Mouse (Mus musculus): ENCODE results near the gene Etfrf1. TPM values are rescaled to one million over a fixed set of nuclear protein-coding genes. Genes with fewer than 3 reads are reported as not detected.

Gene Etfrf1
- polyA plus RNA-seq (2016; fragmentation: Nextera tagmentation; extraction: Ambion mirVana) = 27.6 and 29.8 TPM in 2 replicates

- DNase-seq (ENCODE audit: low spot score) = peak; percentile 100
- Histone ChIP-seq H3K36me3 (replicated peaks) (peaks cover 4% of the 10 kb centered on the region; the same call in 1 of the 2 replicates), H3K27ac (replicated peaks) (peak within 1 kb of the TSS; percentile 95), H3K4me1 (peaks cover 19% of the 10 kb centered on the region), H3K27me3 (replicated peaks; ENCODE audit: low read depth, poor library complexity, severe bottlenecking) (no peaks in the 10 kb centered on the region), H3K4me3 (peak within 1 kb of the TSS; percentile 82), H3K9me3 (no peaks in the 10 kb centered on the region)
- WGBS = under 1% methylated on average over 36 of the region's 36 CpGs
Measured at GRCm38 (mm10) chr6:145210816-145211338, at the start of gene Etfrf1, which contains the start of gene Casc1. TSS of gene Etfrf1 (plus strand) at chr6:145211134. TSS of gene Casc1 (minus strand) at chr6:145211005.

DNA sequence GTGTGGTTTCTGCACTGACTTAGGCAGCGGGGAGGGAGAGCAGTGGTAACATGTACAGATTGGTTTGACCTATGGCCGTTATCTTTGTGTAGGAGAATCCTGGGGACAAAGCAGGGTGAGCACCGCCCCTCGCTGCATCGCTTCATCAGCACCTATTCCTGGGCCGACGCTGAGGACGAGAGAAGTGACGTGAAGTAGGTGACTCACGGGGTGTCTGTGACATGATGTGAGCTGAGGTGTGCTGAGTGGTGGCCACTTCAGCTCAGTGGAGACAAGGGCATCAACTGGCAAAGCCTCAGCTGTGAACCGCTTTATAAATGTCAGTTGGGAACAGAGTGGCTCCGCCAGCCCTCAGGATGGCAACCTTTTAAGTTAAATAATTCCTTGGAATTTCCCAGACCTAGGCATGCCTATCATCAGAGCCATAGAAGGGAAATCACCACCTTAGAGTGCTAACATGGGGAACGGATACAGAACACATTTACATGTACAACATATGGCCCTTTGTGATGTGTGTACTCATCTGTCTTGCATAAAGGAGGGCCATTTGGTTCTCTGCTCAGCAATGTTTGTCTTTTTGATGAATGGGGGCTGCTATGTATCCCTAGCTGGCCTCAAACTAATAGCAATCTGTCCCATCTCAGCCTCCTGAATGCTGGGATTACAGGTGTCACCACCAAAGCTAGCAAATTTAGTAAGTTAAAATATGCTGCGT lies 38.9 kb upstream of the Etfrf1 start:
- H3K27me3 ChIP-seq (replicated peaks; ENCODE audit: low read depth, poor library complexity, severe bottlenecking) = peaks cover 50% of the 10 kb centered on the region
- no peaks in the 10 kb centered on the region for H3K36me3 ChIP-seq (replicated peaks)
- H3K27ac ChIP-seq (replicated peaks) = no peak overlapping the region
- 84% methylated on average over 14 of the region's 14 CpGs for WGBS
- H3K9me3 ChIP-seq = no peaks in the 10 kb centered on the region
- no peak for DNase-seq (ENCODE audit: low spot score)
- H3K4me3 ChIP-seq = no peak overlapping the region
- peaks cover 41% of the 10 kb centered on the region for H3K4me1 ChIP-seq

GRCm38 (mm10) chr6:145173781-145174191 lies 37.1 kb upstream of the Etfrf1 start:
- peak overlapping the region; percentile 70 for H3K27ac ChIP-seq (replicated peaks)
- 4% methylated on average over 11 of the region's 11 CpGs for WGBS
- DNase-seq (ENCODE audit: low spot score) = peak; percentile 74
- H3K4me1 ChIP-seq = peaks cover 48% of the 10 kb centered on the region
- no peaks in the 10 kb centered on the region for H3K9me3 ChIP-seq
- H3K27me3 ChIP-seq (replicated peaks; ENCODE audit: low read depth, poor library complexity, severe bottlenecking) = peaks cover 64% of the 10 kb centered on the region
- H3K36me3 ChIP-seq (replicated peaks) = no peaks in the 10 kb centered on the region
- H3K4me3 ChIP-seq = peak overlapping the region; percentile 37

GRCm38 (mm10) chr6:145175571-145175981 lies 35.4 kb upstream of the Etfrf1 start:
- no peak for DNase-seq (ENCODE audit: low spot score)
- H3K27me3 ChIP-seq (replicated peaks; ENCODE audit: low read depth, poor library complexity, severe bottlenecking) = peaks cover 66% of the 10 kb centered on the region

DNA sequence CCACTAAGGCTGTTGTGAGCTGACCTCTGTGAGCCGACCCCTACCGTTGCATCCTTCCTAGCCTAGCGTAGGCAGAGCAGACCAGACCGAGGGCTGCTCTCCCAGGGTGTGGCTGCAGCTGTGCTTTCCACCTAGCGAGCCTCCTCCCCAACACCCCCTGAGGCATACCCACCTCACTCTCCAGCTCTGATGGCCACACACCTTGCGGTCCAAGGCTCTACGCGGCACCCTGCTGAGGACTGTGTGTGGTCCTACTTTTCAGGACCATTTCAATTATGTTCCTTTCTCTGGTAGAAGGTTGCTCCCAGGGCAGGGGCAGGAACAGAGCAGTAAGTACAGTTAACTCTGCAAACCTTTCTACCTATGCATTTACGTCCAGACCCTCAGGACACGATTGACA lies 34.5 kb upstream of the Etfrf1 start:
- H3K4me1 ChIP-seq = peaks cover 53% of the 10 kb centered on the region
- peaks cover 65% of the 10 kb centered on the region for H3K27me3 ChIP-seq (replicated peaks; ENCODE audit: low read depth, poor library complexity, severe bottlenecking)
- no peak for DNase-seq (ENCODE audit: low spot score)
- no peaks in the 10 kb centered on the region for H3K36me3 ChIP-seq (replicated peaks)
- H3K4me3 ChIP-seq = no peak overlapping the region
- H3K9me3 ChIP-seq = no peaks in the 10 kb centered on the region
- no peak overlapping the region for H3K27ac ChIP-seq (replicated peaks)
- 45% methylated on average over 10 of the region's 10 CpGs for WGBS

More at GRCm38 (mm10) chr6:145175571-145175981, 35.4 kb upstream of the Etfrf1 start:
- H3K4me1 ChIP-seq = peaks cover 53% of the 10 kb centered on the region
- no peak overlapping the region for H3K4me3 ChIP-seq
- no peaks in the 10 kb centered on the region for H3K9me3 ChIP-seq
- 36% methylated on average over 9 of the region's 9 CpGs for WGBS
- H3K36me3 ChIP-seq (replicated peaks) = no peaks in the 10 kb centered on the region
- no peak overlapping the region for H3K27ac ChIP-seq (replicated peaks)

GRCm38 (mm10) chr6:145179665-145180064 lies 31.3 kb upstream of the Etfrf1 start:
- WGBS = 28% methylated on average over 6 of the region's 6 CpGs
- Histone ChIP-seq H3K4me1 (peaks cover 31% of the 10 kb centered on the region), H3K27ac (replicated peaks) (no peak overlapping the region), H3K36me3 (replicated peaks) (no peaks in the 10 kb centered on the region), H3K9me3 (no peaks in the 10 kb centered on the region), H3K4me3 (no peak overlapping the region), H3K27me3 (replicated peaks; ENCODE audit: low read depth, poor library complexity, severe bottlenecking) (peaks cover 42% of the 10 kb centered on the region)
- DNase-seq (ENCODE audit: low spot score) = peak; percentile 72

- DNase-seq (ENCODE audit: low spot score) = no peak
- peaks cover 12% of the 10 kb centered on the region; the same call in 1 of the 2 replicates for H3K4me1 ChIP-seq
- H3K27ac ChIP-seq (replicated peaks) = no peak overlapping the region
- WGBS = 79% methylated on average over 8 of the region's 8 CpGs
- no peaks in the 10 kb centered on the region for H3K9me3 ChIP-seq
- no peak overlapping the region for H3K4me3 ChIP-seq
- H3K27me3 ChIP-seq (replicated peaks; ENCODE audit: low read depth, poor library complexity, severe bottlenecking) = peaks cover 18% of the 10 kb centered on the region
- no peaks in the 10 kb centered on the region for H3K36me3 ChIP-seq (replicated peaks)
Measured at GRCm38 (mm10) chr6:145182044-145182443, 28.9 kb upstream of the Etfrf1 start.

DNA sequence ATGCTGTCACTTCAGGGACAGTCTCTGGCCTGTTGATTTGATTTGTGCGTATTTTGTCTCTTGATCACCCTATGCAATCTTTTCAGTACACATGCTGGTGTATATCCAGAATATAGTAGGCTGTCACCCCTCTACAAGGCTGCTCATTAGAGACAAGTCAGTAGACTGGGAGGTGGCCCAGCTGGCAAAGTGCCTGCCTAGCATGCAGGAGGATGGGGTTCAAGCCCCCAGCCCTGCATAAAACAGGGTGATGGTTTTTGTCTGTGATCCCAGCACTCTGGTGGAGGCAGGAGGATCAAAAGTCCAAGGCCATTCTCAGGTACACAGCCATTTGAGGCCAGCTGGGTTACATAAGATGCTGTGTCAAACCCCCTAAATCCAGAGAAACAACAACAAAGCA lies 24.8 kb upstream of the Etfrf1 start:
- Histone ChIP-seq H3K27ac (replicated peaks) (no peak overlapping the region), H3K27me3 (replicated peaks; ENCODE audit: low read depth, poor library complexity, severe bottlenecking) (no peaks in the 10 kb centered on the region), H3K4me3 (no peak overlapping the region), H3K4me1 (no peaks in the 10 kb centered on the region), H3K36me3 (replicated peaks) (no peaks in the 10 kb centered on the region), H3K9me3 (no peaks in the 10 kb centered on the region)
- no peak for DNase-seq (ENCODE audit: low spot score)
- WGBS = 90% methylated on average over 1 of the region's 1 CpGs

DNA sequence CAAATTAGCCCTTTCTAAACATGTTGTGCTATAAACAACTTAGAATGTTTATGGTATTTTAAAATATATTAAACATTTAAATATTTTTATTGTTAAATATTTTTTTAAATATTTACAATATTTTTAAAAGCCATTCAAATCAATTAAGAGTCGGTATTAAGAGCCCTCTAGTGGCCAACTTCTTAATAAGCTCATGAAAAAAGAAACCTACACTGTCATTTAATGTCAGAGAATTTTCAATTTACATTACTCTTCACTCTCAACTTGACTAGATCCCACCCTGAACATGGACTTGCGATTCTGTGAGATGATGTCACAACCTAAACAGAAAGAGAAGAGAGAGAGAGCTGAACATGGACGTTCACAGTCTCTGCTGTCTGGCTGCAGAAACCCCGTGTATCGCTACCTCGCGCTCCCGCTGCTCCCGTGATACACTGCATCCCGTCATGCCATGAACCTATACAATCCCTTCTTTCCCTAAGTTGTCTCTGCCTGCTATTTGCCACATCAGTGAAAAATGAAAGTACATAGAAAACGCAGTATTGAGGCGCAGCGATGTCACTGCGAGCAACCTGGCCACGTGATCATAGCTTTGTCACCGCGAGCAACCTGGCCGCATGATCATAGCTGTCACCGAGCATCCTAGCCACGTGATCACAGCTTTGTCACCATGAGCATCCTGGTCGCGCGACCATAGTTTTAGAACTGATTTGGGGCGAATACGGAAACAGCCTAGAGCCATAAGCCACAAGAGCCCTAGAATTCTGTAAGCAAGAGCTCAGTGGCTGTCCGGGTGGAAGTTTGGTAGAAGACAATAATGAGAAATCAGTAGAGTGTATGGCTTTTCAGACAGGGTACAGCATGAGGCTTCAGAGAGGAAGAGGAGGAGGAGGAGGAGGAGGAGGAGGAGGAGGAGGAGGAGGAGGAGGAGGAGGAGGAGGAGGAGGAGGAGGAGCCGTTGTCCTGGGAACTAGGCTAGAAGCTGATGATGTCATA lies 23.5 kb upstream of the Etfrf1 start:
- Histone ChIP-seq H3K4me3 (peak overlapping the region; percentile 43), H3K4me1 (no peaks in the 10 kb centered on the region), H3K9me3 (no peaks in the 10 kb centered on the region), H3K36me3 (replicated peaks) (no peaks in the 10 kb centered on the region), H3K27ac (replicated peaks) (no peak overlapping the region), H3K27me3 (replicated peaks; ENCODE audit: low read depth, poor library complexity, severe bottlenecking) (no peaks in the 10 kb centered on the region)
- peak; percentile 43 for DNase-seq (ENCODE audit: low spot score)
- WGBS = 58% methylated on average over 27 of the region's 27 CpGs

DNA sequence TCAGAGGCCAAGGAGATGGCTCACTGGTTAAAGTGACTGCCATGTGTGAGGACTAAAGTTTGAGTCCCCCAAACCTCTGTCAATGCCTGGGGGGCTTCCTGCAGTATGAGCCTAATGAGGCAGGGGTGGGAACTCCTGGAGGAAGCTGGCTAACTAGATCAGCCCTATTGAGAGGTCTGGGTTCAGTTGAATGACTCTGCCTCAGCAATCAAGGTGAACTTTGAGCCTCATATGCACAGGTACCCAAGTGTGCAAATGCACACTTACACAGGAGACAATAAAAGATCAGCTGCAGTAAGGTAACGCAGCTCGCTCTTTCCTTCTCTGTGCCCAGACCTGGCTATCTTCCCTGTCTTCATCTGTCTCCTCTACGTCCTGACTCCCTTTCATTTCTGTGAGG lies 17.9 kb upstream of the Etfrf1 start:
- Histone ChIP-seq H3K9me3 (no peaks in the 10 kb centered on the region), H3K4me1 (no peaks in the 10 kb centered on the region), H3K4me3 (no peak overlapping the region), H3K27ac (replicated peaks) (no peak overlapping the region), H3K36me3 (replicated peaks) (no peaks in the 10 kb centered on the region), H3K27me3 (replicated peaks; ENCODE audit: low read depth, poor library complexity, severe bottlenecking) (no peaks in the 10 kb centered on the region)
- DNase-seq (ENCODE audit: low spot score) = no peak
- 90% methylated on average over 3 of the region's 3 CpGs for WGBS

DNA sequence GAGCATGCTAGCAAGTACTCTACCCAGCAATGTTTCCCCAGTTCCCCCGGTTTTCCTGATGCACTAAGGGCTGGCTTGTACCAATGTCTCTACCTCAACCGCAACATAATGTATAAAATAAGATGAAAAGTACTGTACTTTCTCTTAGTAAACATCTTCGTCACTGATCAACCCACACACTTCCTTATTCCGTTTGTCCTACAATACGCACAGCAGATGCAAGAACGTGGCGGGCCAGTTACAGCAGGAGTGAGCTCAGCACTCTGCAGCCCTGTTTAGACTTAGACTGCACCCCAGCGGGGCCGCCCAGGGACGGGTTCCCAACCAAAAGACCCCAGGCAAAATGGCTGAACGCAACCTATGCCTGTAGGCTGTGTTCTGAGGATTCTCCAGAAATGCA lies 17.5 kb upstream of the Etfrf1 start:
- Histone ChIP-seq H3K27me3 (replicated peaks; ENCODE audit: low read depth, poor library complexity, severe bottlenecking) (no peaks in the 10 kb centered on the region), H3K36me3 (replicated peaks) (no peaks in the 10 kb centered on the region), H3K9me3 (no peaks in the 10 kb centered on the region), H3K4me3 (no peak overlapping the region), H3K27ac (replicated peaks) (no peak overlapping the region), H3K4me1 (no peaks in the 10 kb centered on the region)
- 83% methylated on average over 11 of the region's 11 CpGs for WGBS
- no peak for DNase-seq (ENCODE audit: low spot score)

DNA sequence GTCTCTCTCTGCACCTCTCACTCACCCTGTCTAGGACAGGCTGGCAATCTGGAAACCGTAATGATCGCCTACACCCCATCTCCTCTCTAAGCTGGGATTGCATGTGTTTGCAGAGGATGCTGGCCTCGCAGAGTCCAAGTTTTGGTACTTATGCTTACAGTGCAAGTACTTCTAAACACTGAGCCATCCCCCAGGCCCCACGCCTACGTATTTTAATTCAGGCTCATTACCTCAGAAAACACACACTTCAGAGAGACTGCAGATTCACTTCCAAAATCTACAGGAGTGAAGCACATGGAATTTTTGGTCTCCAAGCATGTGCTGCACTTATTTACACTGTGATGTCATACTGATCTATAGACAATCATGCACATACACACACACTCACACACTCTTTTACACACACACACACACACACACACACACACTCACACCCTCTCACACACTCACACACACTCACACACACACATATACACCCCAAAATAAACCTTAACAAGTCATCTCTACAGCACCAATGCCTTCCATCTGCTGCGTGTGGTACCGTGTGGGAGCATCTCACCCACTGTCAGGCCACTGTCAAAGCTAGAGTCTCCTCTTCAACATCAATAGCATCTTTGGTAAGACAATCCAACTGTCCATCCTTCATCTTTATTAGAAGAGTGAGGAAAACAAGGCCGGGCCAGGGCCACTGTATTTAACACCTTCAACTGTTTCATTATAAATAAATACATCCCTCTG lies 12.8 kb upstream of the Etfrf1 start:
- H3K27me3 ChIP-seq (replicated peaks; ENCODE audit: low read depth, poor library complexity, severe bottlenecking) = no peaks in the 10 kb centered on the region
- no peaks in the 10 kb centered on the region for H3K9me3 ChIP-seq
- no peak for DNase-seq (ENCODE audit: low spot score)
- H3K4me1 ChIP-seq = no peaks in the 10 kb centered on the region
- 91% methylated on average over 8 of the region's 8 CpGs for WGBS
- H3K27ac ChIP-seq (replicated peaks) = no peak overlapping the region
- no peak overlapping the region for H3K4me3 ChIP-seq
- H3K36me3 ChIP-seq (replicated peaks) = no peaks in the 10 kb centered on the region

Data from embryonic facial prominence, embryonic 10.5 days (tissue).